Mouse (Mus musculus): ENCODE results near the gene Tmsb15a. TPM values are rescaled to one million over a fixed set of nuclear protein-coding genes. Genes with fewer than 3 reads are reported as not detected.

Tmsb15a gene
- polyA plus RNA-seq, 1 experiment from 2014 or later = not detected

GRCm38 (mm10) chrX:135703111-135703510 lies 21.9 kb downstream of the Tmsb15a start:
- ATAC-seq (ENCODE audit: low FRiP score, low read depth) = no peak
- H3K9me3 ChIP-seq = no peaks in the 10 kb centered on the region
- no peak overlapping the region for H3K27ac ChIP-seq (replicated peaks)
- no peak overlapping the region for H3K9ac ChIP-seq (replicated peaks)
- no peaks in the 10 kb centered on the region for H3K4me1 ChIP-seq
- no peaks in the 10 kb centered on the region for H3K36me3 ChIP-seq
- no peaks in the 10 kb centered on the region for H3K27me3 ChIP-seq
- no peak overlapping the region for H3K4me2 ChIP-seq (replicated peaks)
- H3K4me3 ChIP-seq = no peak overlapping the region
- 88% methylated on average over 1 of the region's 1 CpGs for WGBS

- H3K4me1 ChIP-seq = no peaks in the 10 kb centered on the region
- no peak within 1 kb of the TSS for H3K9ac ChIP-seq (replicated peaks)
- no peaks in the 10 kb centered on the region for H3K9me3 ChIP-seq
- H3K27me3 ChIP-seq = no peaks in the 10 kb centered on the region; the same call in 1 of the 2 replicates
- ATAC-seq (ENCODE audit: low FRiP score, low read depth) = no peak
- H3K27ac ChIP-seq (replicated peaks) = no peak within 1 kb of the TSS
- H3K36me3 ChIP-seq = no peaks in the 10 kb centered on the region
- WGBS = 63% methylated on average over 1 of the region's 1 CpGs
- no peak within 1 kb of the TSS for H3K4me2 ChIP-seq (replicated peaks)
- no peak within 1 kb of the TSS for H3K4me3 ChIP-seq
These were observed 31.4 kb downstream of the Tmsb15a start, which contains the start of gene Tcp11x2 for GRCm38 (mm10) chrX:135693633-135694032. Tcp11x2 (minus strand) TSS chrX:135693790.

GRCm38 (mm10) chrX:135687802-135688201 lies 37.3 kb downstream of the Tmsb15a start:
- H3K27ac ChIP-seq (replicated peaks) = no peak overlapping the region
- no peak for ATAC-seq (ENCODE audit: low FRiP score, low read depth)
- no peaks in the 10 kb centered on the region for H3K4me1 ChIP-seq
- peaks cover 6% of the 10 kb centered on the region; the same call in 1 of the 2 replicates for H3K27me3 ChIP-seq
- no peaks in the 10 kb centered on the region for H3K9me3 ChIP-seq
- H3K4me3 ChIP-seq = no peak overlapping the region
- H3K36me3 ChIP-seq = no peaks in the 10 kb centered on the region
- H3K4me2 ChIP-seq (replicated peaks) = no peak overlapping the region
- no peak overlapping the region for H3K9ac ChIP-seq (replicated peaks)
- 76% methylated on average over 3 of the region's 3 CpGs for WGBS

GRCm38 (mm10) chrX:135681858-135682257 lies 43.2 kb downstream of the Tmsb15a start:
- Histone ChIP-seq H3K27me3 (peaks cover 10% of the 10 kb centered on the region), H3K27ac (replicated peaks) (no peak overlapping the region), H3K36me3 (no peaks in the 10 kb centered on the region), H3K9me3 (no peaks in the 10 kb centered on the region), H3K4me2 (replicated peaks) (no peak overlapping the region), H3K4me3 (no peak overlapping the region), H3K9ac (replicated peaks) (no peak overlapping the region), H3K4me1 (no peaks in the 10 kb centered on the region)
- no peak for ATAC-seq (ENCODE audit: low FRiP score, low read depth)
- 73% methylated on average over 2 of the region's 2 CpGs for WGBS

Small RNAs within 50 kb of the gene (microRNA-seq; reads per million reads assigned to microRNA genes)
- gene Mir7646 = not detected

Other genes starting within 250 kb of the Tmsb15a start
- not detected in 2 replicates for gene AV320801, start 230.7 kb downstream of the Tmsb15a start, polyA plus RNA-seq (2016; fragmentation: Nextera tagmentation; extraction: Ambion mirVana)
- gene Nxf7, start 126.5 kb downstream of the Tmsb15a start, polyA plus RNA-seq (2016; fragmentation: Nextera tagmentation; extraction: Ambion mirVana) = not detected in 2 replicates
- not detected in 2 replicates for gene Prame, start 97.6 kb downstream of the Tmsb15a start, polyA plus RNA-seq (2016; fragmentation: Nextera tagmentation; extraction: Ambion mirVana)
- gene Tcp11x2, start 31.5 kb downstream of the Tmsb15a start, polyA plus RNA-seq (2016; fragmentation: Nextera tagmentation; extraction: Ambion mirVana) = not detected in 2 replicates
- 12.6 and 12.7 TPM in 2 replicates for gene Armcx5, start 17.5 kb upstream of the Tmsb15a start, polyA plus RNA-seq (2016; fragmentation: Nextera tagmentation; extraction: Ambion mirVana)
- gene Gprasp1, start 17.5 kb upstream of the Tmsb15a start, polyA plus RNA-seq (2016; fragmentation: Nextera tagmentation; extraction: Ambion mirVana) = 110 and 130 TPM in 2 replicates
- 83.9 and 90.3 TPM in 2 replicates for gene Bhlhb9, start 72.3 kb upstream of the Tmsb15a start, polyA plus RNA-seq (2016; fragmentation: Nextera tagmentation; extraction: Ambion mirVana)
- gene Gprasp2, start 113.8 kb upstream of the Tmsb15a start, polyA plus RNA-seq (2016; fragmentation: Nextera tagmentation; extraction: Ambion mirVana) = 80.3 and 94.1 TPM in 2 replicates

Data from midbrain, embryonic 12.5 days (tissue).